Mouse (Mus musculus) hindbrain, embryonic 11.5 days (tissue): Measurements from ENCODE around the gene Sipa1l3. TPM values are rescaled to one million over a fixed set of nuclear protein-coding genes. Genes with fewer than 3 reads are reported as not detected.

ENCODE experiments used
- ATAC-seq: fragments of 200-750 bp; cut with Nextera tagmentation; 2 replicates; pipeline ENCODE4 v1.8.0; 2017; ENCODE audit warnings: mild to moderate bottlenecking, moderate TSS enrichment, moderate library complexity; ENCODE audit not compliant: low FRiP score
- DNase-seq: peaks from one replicate; pipeline ENCODE4 v3.0.0-alpha.2; 2015; ENCODE audit warnings: low spot score
- H3K27ac ChIP-seq: fragments of 300-500 bp; sonication (generic); 2 replicates; pipeline ENCODE4 v1.5.1; 2014; ENCODE audit warnings: mild to moderate bottlenecking, low read depth, low read length
- H3K27me3 ChIP-seq: fragments of 300-500 bp; sonication (generic); 2 replicates; pipeline ENCODE4 v1.6.1; 2014; ENCODE audit warnings: mild to moderate bottlenecking, low read length, moderate library complexity, mixed read lengths; ENCODE audit not compliant: control insufficient read depth, insufficient read depth
- H3K36me3 ChIP-seq: fragments of 300-500 bp; sonication (generic); 2 replicates; pipeline ENCODE4 v1.6.1; 2014; ENCODE audit warnings: mild to moderate bottlenecking, low read length, moderate library complexity, mixed read lengths; ENCODE audit not compliant: control insufficient read depth, insufficient read depth
- H3K4me1 ChIP-seq: fragments of 300-500 bp; sonication (generic); replicated peaks from 2 replicates; pipeline ENCODE4 v1.6.1; 2014; ENCODE audit warnings: low read length, mixed read lengths; ENCODE audit not compliant: control insufficient read depth, insufficient read depth
- H3K4me2 ChIP-seq: fragments of 300-500 bp; sonication (generic); replicated peaks from 2 replicates; pipeline ENCODE4 v1.6.1; 2014; ENCODE audit warnings: mild to moderate bottlenecking, low read depth, low read length
- H3K4me3 ChIP-seq: fragments of 300-500 bp; sonication (generic); 2 replicates; pipeline ENCODE4 v1.5.1; 2014; ENCODE audit warnings: low read depth, low read length
- H3K9ac ChIP-seq: fragments of 300-500 bp; sonication (generic); 2 replicates; pipeline ENCODE4 v1.6.1; 2014; ENCODE audit warnings: low read depth, low read length
- H3K9me3 ChIP-seq: fragments of 300-500 bp; sonication (generic); 2 replicates; pipeline ENCODE4 v1.6.1; 2016; ENCODE audit warnings: low read length; ENCODE audit not compliant: control insufficient read depth
- WGBS: fragments of 180-500 bp; shearing (Covaris S2); extraction: QIAGEN DNeasy Blood & Tissue Kit; methylation state at CpG from one replicate; pipeline ENCODE4 v1.1.7; 2014; 5-methylcytosine and 5-hydroxymethylcytosine counted together
- polyA plus RNA-seq: library from polyadenylated mRNA; unstranded; fragments of >200 nt; fragmentation: Nextera tagmentation; extraction: Ambion mirVana; gene quantifications from 2 replicates; pipeline ENCODE4 v1.2.1, GENCODE M21; 2014

Gene Sipa1l3
- polyA plus RNA-seq, 1 experiment from 2014 or later = 11.2 TPM

DNA sequence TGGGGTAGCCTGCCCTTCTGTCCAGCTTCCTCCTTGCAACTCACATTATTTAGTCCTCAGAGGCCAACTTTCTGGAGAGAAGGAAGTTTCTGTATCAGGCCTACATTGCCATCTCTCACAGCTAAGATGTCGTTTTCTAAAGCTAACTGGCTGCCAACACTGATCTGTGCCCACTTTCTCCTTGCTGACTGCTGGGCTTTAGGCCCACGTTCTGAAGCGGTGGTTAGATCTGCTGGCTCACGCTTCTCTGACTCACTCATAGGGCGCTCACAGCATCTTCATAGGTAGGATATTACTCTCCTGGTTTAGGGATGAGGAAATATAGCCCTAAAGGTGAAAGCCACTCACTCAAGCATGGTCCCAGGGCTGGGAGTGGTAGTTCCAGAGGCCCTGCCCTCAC is 56.3 kb downstream of the Sipa1l3 start:
- no peaks in the 10 kb centered on the region for H3K9me3 ChIP-seq
- WGBS = 96% methylated on average over 5 of the region's 5 CpGs
- H3K4me1 ChIP-seq = no peaks in the 10 kb centered on the region
- H3K4me3 ChIP-seq = no peak overlapping the region
- H3K9ac ChIP-seq = no peak overlapping the region
- no peak for DNase-seq
- H3K4me2 ChIP-seq = no peak overlapping the region
- H3K27me3 ChIP-seq = no peaks in the 10 kb centered on the region
- H3K36me3 ChIP-seq = no peaks in the 10 kb centered on the region
- no peak overlapping the region for H3K27ac ChIP-seq
- ATAC-seq = no peak

DNA sequence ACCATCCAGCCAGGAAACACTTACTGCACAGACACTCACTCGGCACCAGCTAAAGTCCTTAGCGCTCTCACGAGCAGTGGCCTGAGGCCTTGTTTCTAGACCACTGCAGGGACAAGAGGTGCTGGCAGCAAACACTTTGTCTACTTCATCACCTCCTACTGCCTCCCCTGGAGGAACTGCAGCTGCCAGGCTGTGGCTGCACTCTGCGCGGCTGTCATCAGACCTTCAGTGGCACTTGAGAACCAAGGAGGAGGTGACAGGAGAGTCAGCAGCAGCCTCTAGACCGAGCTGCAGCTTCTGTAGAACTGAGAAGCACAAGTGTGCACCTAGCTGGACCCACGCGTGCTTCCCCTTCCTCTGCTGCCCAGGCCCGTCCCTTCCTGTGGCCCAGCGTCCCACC is 56.9 kb downstream of the Sipa1l3 start:
- H3K27ac ChIP-seq = no peak overlapping the region
- DNase-seq (no peak), ATAC-seq (no peak)
- H3K9ac ChIP-seq = no peak overlapping the region
- H3K4me1 ChIP-seq = no peaks in the 10 kb centered on the region
- no peak overlapping the region for H3K4me3 ChIP-seq
- no peaks in the 10 kb centered on the region for H3K9me3 ChIP-seq
- H3K4me2 ChIP-seq = no peak overlapping the region
- peaks cover 2% of the 10 kb centered on the region; the same call in 1 of the 2 replicates for H3K36me3 ChIP-seq
- H3K27me3 ChIP-seq = no peaks in the 10 kb centered on the region
- 79% methylated on average over 10 of the region's 10 CpGs for WGBS

DNA sequence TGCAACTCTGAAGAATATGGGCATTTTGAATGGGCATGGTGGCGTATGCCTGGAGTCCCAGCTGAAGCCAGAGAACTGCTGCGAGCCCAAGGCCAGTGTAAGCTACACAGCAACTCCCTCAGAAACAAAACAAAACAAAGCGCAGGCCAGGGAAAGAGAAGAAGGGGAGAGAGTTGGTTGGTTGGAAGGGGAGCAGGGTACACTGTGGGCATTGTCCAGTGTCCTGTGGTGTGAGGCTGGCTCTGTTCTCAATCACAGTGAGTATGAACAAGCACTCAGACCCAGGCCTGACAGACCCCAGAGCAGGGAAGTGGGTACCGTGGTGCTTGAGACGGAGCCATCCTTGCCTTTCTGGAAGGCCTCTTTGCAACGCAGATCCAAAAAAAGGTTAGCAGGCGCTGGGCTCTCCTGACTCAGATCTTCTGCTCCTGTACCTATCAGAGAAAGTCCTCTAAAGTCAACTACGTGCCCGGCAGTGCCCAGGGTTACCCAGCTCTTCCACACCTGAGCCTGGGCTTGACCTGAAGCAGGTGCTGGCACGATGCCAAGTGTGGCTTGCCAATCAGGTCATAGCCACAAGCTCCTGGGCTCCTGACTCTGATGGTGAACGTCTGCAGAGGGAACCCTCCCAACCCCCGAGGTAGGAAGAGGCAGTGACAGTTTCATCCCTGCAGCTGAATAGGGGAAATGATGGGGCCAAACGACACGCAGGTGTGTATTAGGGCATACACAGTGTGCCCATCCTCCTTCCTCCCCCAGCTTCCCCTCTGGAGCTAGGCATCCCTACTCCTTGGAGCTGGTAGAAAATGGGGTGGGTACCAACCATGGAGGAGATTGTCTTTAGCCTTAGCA is 59.3 kb downstream of the Sipa1l3 start:
- DNase-seq (no peak), ATAC-seq (no peak)
- H3K9ac ChIP-seq = no peak overlapping the region
- H3K4me3 ChIP-seq = no peak overlapping the region
- H3K27me3 ChIP-seq = no peaks in the 10 kb centered on the region
- no peaks in the 10 kb centered on the region for H3K9me3 ChIP-seq
- H3K4me1 ChIP-seq = no peaks in the 10 kb centered on the region
- H3K4me2 ChIP-seq = no peak overlapping the region
- H3K36me3 ChIP-seq = peaks cover 2% of the 10 kb centered on the region; the same call in 1 of the 2 replicates
- H3K27ac ChIP-seq = no peak overlapping the region
- WGBS = 90% methylated on average over 14 of the region's 14 CpGs

DNA sequence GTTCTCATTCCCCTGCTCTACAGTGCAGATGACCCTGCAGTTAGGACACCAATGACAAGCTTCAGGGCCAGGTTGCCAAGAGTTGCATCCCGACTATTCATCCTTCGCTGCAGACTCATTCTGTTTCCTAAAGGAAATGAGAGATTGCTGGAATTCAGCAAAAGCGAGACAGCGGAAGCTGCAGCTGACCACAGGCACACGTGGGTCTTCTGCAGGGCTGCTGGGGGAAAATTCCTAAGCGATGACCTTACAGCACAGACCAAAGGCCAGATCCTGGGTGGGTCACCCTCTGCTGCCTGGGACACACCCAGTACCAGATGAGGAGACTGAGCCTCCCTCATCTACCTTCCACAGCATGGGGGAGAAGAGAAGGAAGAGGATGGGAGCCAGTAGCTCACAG is 60.7 kb downstream of the Sipa1l3 start:
- Histone ChIP-seq H3K4me1 (peaks cover 9% of the 10 kb centered on the region), H3K36me3 (peaks cover 2% of the 10 kb centered on the region; the same call in 1 of the 2 replicates), H3K4me3 (no peak overlapping the region), H3K4me2 (no peak overlapping the region), H3K27me3 (no peaks in the 10 kb centered on the region), H3K9me3 (no peaks in the 10 kb centered on the region), H3K9ac (no peak overlapping the region), H3K27ac (no peak overlapping the region)
- ATAC-seq (no peak), DNase-seq (no peak)
- WGBS = 76% methylated on average over 6 of the region's 6 CpGs

DNA sequence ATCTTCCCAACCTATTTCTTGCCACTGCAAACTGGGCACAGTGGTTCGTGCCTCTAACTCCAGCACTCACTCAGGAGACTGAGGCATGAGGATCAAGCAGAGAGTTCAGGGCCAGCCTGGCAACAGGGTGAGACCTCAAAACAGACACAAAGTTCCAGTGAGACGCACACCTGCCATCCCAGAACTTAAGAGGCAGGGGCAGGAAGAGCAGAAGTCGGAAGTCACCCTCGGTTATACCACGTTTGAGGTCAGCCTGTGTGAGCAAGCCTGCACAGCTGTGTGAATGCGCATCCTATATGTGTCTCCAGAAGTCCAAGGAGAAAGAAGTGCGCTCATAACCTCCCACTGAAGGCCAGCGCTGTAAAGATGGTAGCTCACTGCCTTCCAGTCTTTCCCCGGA is 61.7 kb downstream of the Sipa1l3 start:
- Histone ChIP-seq H3K27ac (no peak overlapping the region), H3K36me3 (peaks cover 2% of the 10 kb centered on the region; the same call in 1 of the 2 replicates), H3K4me3 (no peak overlapping the region), H3K4me1 (peaks cover 9% of the 10 kb centered on the region), H3K4me2 (no peak overlapping the region), H3K27me3 (no peaks in the 10 kb centered on the region), H3K9ac (no peak overlapping the region), H3K9me3 (no peaks in the 10 kb centered on the region)
- DNase-seq (no peak), ATAC-seq (no peak)
- WGBS = 89% methylated on average over 9 of the region's 9 CpGs

DNA sequence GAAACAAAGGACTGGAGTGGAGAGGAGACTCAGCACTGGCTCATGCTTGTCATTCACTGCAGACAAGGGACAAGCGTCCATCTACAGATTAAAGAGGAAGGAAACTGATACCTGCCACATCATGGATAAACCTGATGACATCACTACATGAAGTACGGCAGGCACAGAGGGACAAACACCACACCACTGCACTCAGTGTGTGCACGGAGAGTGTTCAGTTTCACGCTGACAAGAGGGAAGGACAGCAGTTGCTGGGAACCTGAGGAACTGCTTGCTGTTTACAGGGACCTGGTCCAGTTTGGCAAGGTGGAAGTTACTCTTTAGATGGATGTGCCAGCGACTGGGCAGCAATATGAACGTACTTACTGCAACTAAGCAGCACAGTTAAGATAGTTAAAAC is 62.9 kb downstream of the Sipa1l3 start:
- Histone ChIP-seq H3K27ac (no peak overlapping the region), H3K4me3 (no peak overlapping the region), H3K9me3 (no peaks in the 10 kb centered on the region), H3K4me2 (no peak overlapping the region), H3K27me3 (no peaks in the 10 kb centered on the region), H3K36me3 (peaks cover 2% of the 10 kb centered on the region; the same call in 1 of the 2 replicates), H3K4me1 (peaks cover 9% of the 10 kb centered on the region), H3K9ac (no peak overlapping the region)
- DNase-seq (no peak), ATAC-seq (no peak)
- 81% methylated on average over 6 of the region's 6 CpGs for WGBS

DNA sequence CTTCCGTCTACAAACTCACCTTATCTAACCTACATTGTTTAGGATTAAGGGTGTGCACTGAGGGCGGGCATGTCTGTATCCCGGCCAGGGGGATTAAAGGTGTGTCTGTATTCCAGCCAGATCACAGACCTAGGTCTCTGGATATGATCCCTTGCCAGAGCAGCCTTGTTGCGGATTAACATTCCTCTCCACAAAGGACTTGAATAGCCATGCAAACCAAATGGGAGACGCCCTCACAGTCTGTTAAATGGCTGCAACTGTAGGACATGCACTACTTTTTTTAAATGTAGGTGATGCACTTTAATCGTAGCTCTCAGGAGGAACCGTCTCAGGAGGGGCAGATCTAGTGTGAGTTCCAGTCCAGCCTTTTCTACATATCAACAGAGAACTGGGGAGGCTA is 63.5 kb downstream of the Sipa1l3 start:
- Histone ChIP-seq H3K9me3 (no peaks in the 10 kb centered on the region), H3K9ac (no peak overlapping the region), H3K36me3 (peaks cover 2% of the 10 kb centered on the region; the same call in 1 of the 2 replicates), H3K4me1 (peaks cover 9% of the 10 kb centered on the region), H3K4me3 (no peak overlapping the region), H3K4me2 (no peak overlapping the region), H3K27ac (no peak overlapping the region), H3K27me3 (no peaks in the 10 kb centered on the region)
- 77% methylated on average over 7 of the region's 7 CpGs for WGBS
- DNase-seq = no peak
- ATAC-seq = no peak

DNA sequence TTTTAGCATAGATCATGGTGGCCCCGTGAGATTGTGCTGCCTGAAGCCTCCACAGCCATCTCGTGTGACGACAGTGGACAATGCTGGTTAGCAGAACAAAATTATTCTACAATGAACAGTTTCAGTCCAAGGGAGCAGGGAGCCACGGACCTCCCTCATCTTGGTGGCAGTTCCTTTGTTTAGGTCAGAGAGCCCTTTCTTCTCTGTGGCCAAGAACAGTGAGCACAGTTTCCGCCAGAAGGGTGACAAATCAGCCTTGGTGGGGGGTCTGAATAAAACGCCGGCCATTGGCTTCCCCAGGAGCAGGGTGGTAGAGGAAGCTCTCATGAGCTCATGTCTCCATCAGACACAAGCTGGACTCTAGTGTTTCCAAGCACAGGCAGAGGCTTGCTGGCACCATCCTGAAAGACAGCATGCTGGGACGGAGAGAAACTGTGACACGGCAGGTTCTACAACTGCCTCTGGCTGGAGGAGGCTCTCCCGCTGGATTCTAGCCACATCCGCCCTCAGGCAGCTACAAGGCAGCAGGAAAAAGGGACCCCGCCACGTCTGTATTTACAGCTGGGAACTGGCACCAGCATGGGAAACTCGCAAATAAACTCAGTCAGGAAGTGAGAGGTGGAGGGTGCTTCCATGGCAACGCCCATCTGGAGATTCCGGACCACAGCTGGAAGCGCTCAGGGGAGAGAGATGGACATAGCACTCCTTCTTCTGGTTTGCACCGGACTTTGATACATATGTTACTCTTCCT is 65.3 kb downstream of the Sipa1l3 start:
- Histone ChIP-seq H3K4me3 (no peak overlapping the region), H3K9me3 (no peaks in the 10 kb centered on the region), H3K27me3 (no peaks in the 10 kb centered on the region), H3K4me1 (peaks cover 9% of the 10 kb centered on the region), H3K4me2 (peak overlapping the region; percentile 22), H3K27ac (peak overlapping the region; percentile 52), H3K36me3 (peaks cover 2% of the 10 kb centered on the region; the same call in 1 of the 2 replicates), H3K9ac (peak overlapping the region; percentile 21; the same call in 1 of the 2 replicates)
- DNase-seq = peak; percentile 71
- ATAC-seq = peak; percentile 75
- 13% methylated on average over 18 of the region's 18 CpGs for WGBS
